Mouse (Mus musculus) thymus, postnatal 0 days (tissue): ENCODE results near the gene Slc22a2. TPM values are rescaled to one million over a fixed set of nuclear protein-coding genes. Genes with fewer than 3 reads are reported as not detected.

Experiments
- DNase-seq: peaks from one replicate; pipeline ENCODE4 v3.0.0-alpha.2; 2015; ENCODE audit warnings: low spot score
- polyA plus RNA-seq: library from polyadenylated mRNA; unstranded; fragments of >200 nt; fragmentation: Nextera tagmentation; extraction: Ambion mirVana; gene quantifications from 2 replicates; pipeline ENCODE4 v1.2.1, GENCODE M21; 2015

The Slc22a2 gene
- polyA plus RNA-seq, 1 experiment from 2014 or later: 0.10 TPM

GRCm38 (mm10) chr17:12630976-12631730 lies 47.2 kb downstream of the Slc22a2 start:
- DNase-seq: no peak

- DNase-seq: no peak
Measured at GRCm38 (mm10) chr17:12631771-12632600, 48.1 kb downstream of the Slc22a2 start.

GRCm38 (mm10) chr17:12634814-12635213 lies 50.9 kb downstream of the Slc22a2 start:
- DNase-seq: no peak

GRCm38 (mm10) chr17:12639585-12639984 lies 55.7 kb downstream of the Slc22a2 start:
- no peak for DNase-seq

GRCm38 (mm10) chr17:12641087-12641486 lies 57.2 kb downstream of the Slc22a2 start:
- DNase-seq: no peak

GRCm38 (mm10) chr17:12645461-12645860 lies 61.5 kb downstream of the Slc22a2 start:
- no peak for DNase-seq

- DNase-seq: no peak
Measured at GRCm38 (mm10) chr17:12652604-12653003, 68.7 kb downstream of the Slc22a2 start.

- DNase-seq: no peak
Measured at GRCm38 (mm10) chr17:12654061-12654460, 70.1 kb downstream of the Slc22a2 start.

- DNase-seq: peak; percentile 60
Measured at GRCm38 (mm10) chr17:12655826-12656225, 71.9 kb downstream of the Slc22a2 start.

GRCm38 (mm10) chr17:12658784-12659183 lies 74.9 kb downstream of the Slc22a2 start:
- no peak for DNase-seq

- no peak for DNase-seq
Measured at GRCm38 (mm10) chr17:12659233-12659632, 75.3 kb downstream of the Slc22a2 start.

GRCm38 (mm10) chr17:12660572-12661260 lies 76.8 kb downstream of the Slc22a2 start:
- peak; percentile 31 for DNase-seq

- no peak for DNase-seq
Measured at GRCm38 (mm10) chr17:12664156-12664555, 80.2 kb downstream of the Slc22a2 start.

- DNase-seq: no peak
Measured at GRCm38 (mm10) chr17:12668478-12669362, 84.8 kb downstream of the Slc22a2 start.

GRCm38 (mm10) chr17:12669363-12669679 lies 85.4 kb downstream of the Slc22a2 start:
- DNase-seq: no peak

- no peak for DNase-seq
Measured at GRCm38 (mm10) chr17:12671029-12671605, 87.2 kb downstream of the Slc22a2 start.

GRCm38 (mm10) chr17:12672285-12672790 lies 88.4 kb downstream of the Slc22a2 start:
- no peak for DNase-seq

- DNase-seq: no peak
Measured at GRCm38 (mm10) chr17:12673871-12674270, 89.9 kb downstream of the Slc22a2 start.

GRCm38 (mm10) chr17:12674980-12675379 lies 91.0 kb downstream of the Slc22a2 start:
- peak; percentile 25 for DNase-seq

GRCm38 (mm10) chr17:12675646-12676045 lies 91.7 kb downstream of the Slc22a2 start, which contains the start of gene Slc22a1:
Slc22a1 (minus strand) TSS chr17:12675829.
- no peak for DNase-seq
